Mouse (Mus musculus) kidney, postnatal 0 days (tissue): ENCODE measurements at regions not wholly inside any gene's neighbourhood (a gene's known extent, or its start where the extent isn't known, plus 50 kb on each side); places are given as distances from the start of the nearest gene placed in this dataset.

ENCODE experiments used
- ATAC-seq: fragments of 200-750 bp; cut with Nextera tagmentation; replicated peaks from 2 replicates; pipeline ENCODE4 v1.8.0; 2017; ENCODE audit warnings: low read depth, moderate number of reproducible peaks, moderate TSS enrichment, moderate library complexity; ENCODE audit not compliant: low FRiP score
- DNase-seq: peaks from one replicate; pipeline ENCODE4 v3.0.0-alpha.2; 2016; ENCODE audit warnings: low spot score
- H3K27ac ChIP-seq: fragments of 300-500 bp; sonication (generic); 2 replicates; pipeline ENCODE4 v1.5.1; 2014; ENCODE audit warnings: mild to moderate bottlenecking
- H3K27me3 ChIP-seq: fragments of 300-500 bp; sonication (generic); 2 replicates; pipeline ENCODE4 v1.6.1; 2014; ENCODE audit warnings: low read length, mixed read lengths; ENCODE audit not compliant: insufficient read depth
- H3K36me3 ChIP-seq: fragments of 300-500 bp; sonication (generic); 2 replicates; pipeline ENCODE4 v1.6.1; 2014; ENCODE audit warnings: low read length, mixed read lengths; ENCODE audit not compliant: insufficient read depth
- H3K4me1 ChIP-seq: fragments of 300-500 bp; sonication (generic); replicated peaks from 2 replicates; pipeline ENCODE4 v1.6.1; 2014; ENCODE audit warnings: antibody characterized with exemption, low read length, mixed read lengths; ENCODE audit not compliant: insufficient read depth
- H3K4me2 ChIP-seq: fragments of 300-500 bp; sonication (generic); 2 replicates; pipeline ENCODE4 v1.6.1; 2014; ENCODE audit warnings: mild to moderate bottlenecking, low read length, moderate library complexity, mixed read lengths
- H3K4me3 ChIP-seq: fragments of 300-500 bp; sonication (generic); replicated peaks from 2 replicates; pipeline ENCODE4 v1.5.1; 2014; ENCODE audit warnings: low read depth, low read length
- H3K9ac ChIP-seq: fragments of 300-500 bp; sonication (generic); 2 replicates; pipeline ENCODE4 v1.6.1; 2014; ENCODE audit warnings: low read depth, low read length
- H3K9me3 ChIP-seq: fragments of 300-500 bp; sonication (generic); replicated peaks from 2 replicates; pipeline ENCODE4 v1.6.1; 2016; ENCODE audit warnings: low read length, inconsistent platforms, mixed read lengths
- CTCF ChIP-seq: IDR thresholded peaks from 2 replicates; pipeline ENCODE4 v1.5.1; 2016; ENCODE audit warnings: antibody characterized with exemption, low read depth, mild to moderate bottlenecking, moderate library complexity
- WGBS: fragments of 180-500 bp; shearing (Covaris S2); extraction: QIAGEN DNeasy Blood & Tissue Kit; methylation state at CpG from one replicate; pipeline ENCODE4 v1.1.7; 2014; 5-methylcytosine and 5-hydroxymethylcytosine counted together

DNA sequence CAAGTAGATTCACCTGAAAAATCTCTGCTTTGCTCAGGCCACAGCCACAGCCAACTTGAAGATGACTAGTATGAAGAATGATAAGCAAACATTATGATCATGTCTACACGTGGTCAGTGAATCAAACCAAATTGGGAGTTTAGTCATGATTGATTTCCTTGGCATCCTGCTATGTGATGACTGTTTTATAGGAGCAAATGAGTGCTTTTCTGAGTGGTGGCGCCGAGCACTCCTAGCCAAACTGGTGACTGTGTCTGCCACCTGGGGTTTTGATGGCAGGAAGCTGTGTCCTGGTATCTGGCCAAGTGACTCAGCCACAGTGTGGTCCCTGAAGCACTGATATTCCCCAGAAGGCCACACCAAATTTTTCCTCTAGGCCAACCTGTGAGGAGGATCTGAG lies 152.1 kb upstream of the Pbx1 start:
- H3K9me3 ChIP-seq = no peaks in the 10 kb centered on the region
- H3K4me3 ChIP-seq = no peak overlapping the region
- H3K4me2 ChIP-seq = no peak overlapping the region
- no peak overlapping the region for H3K27ac ChIP-seq
- WGBS = 60% methylated on average over 3 of the region's 3 CpGs
- H3K4me1 ChIP-seq = no peaks in the 10 kb centered on the region
- H3K9ac ChIP-seq = no peak overlapping the region
- DNase-seq (no peak), ATAC-seq (no peak)
- H3K36me3 ChIP-seq = no peaks in the 10 kb centered on the region
- no peak for TF ChIP-seq CTCF
- H3K27me3 ChIP-seq = no peaks in the 10 kb centered on the region

GRCm38 (mm10) chr1:168582434-168582833 lies 150.4 kb upstream of the Pbx1 start:
- ATAC-seq = no peak
- H3K4me1 ChIP-seq = no peaks in the 10 kb centered on the region
- TF ChIP-seq CTCF = no peak
- no peak overlapping the region for H3K9ac ChIP-seq
- no peak overlapping the region for H3K27ac ChIP-seq
- no peaks in the 10 kb centered on the region for H3K27me3 ChIP-seq
- no peaks in the 10 kb centered on the region for H3K36me3 ChIP-seq
- 74% methylated on average over 5 of the region's 5 CpGs for WGBS
- H3K4me3 ChIP-seq = no peak overlapping the region
- H3K9me3 ChIP-seq = no peaks in the 10 kb centered on the region
- no peak for DNase-seq
- no peak overlapping the region for H3K4me2 ChIP-seq

- Histone ChIP-seq H3K4me1 (no peaks in the 10 kb centered on the region), H3K9me3 (no peaks in the 10 kb centered on the region), H3K4me2 (no peak overlapping the region), H3K36me3 (no peaks in the 10 kb centered on the region), H3K9ac (no peak overlapping the region), H3K4me3 (no peak overlapping the region), H3K27me3 (no peaks in the 10 kb centered on the region), H3K27ac (no peak overlapping the region)
- WGBS = 67% methylated on average over 5 of the region's 5 CpGs
- DNase-seq (no peak), ATAC-seq (no peak)
- TF ChIP-seq CTCF = no peak
Observed at GRCm38 (mm10) chr1:168569930-168570515, 138.0 kb upstream of the Pbx1 start.

DNA sequence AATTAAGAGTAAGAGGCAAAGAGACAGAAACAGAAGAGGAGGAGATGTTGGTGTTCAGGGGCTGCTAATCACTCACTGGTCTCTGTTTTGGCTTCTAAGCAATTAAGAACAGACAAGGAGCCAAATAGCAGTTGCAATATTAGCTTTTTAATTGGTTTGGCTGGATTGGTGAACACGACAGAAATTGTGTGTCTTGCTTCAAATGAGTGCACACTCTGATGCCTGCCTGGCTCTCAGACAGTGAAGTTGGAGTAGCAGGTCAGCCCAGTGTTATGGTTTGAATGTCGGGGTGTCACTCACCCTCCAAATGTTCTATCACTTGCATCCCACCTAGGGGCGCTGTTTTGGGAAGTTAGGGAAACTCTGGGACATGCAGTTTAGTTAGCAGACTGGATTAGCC lies 120.3 kb upstream of the Pbx1 start:
- no peaks in the 10 kb centered on the region for H3K4me1 ChIP-seq
- no peak overlapping the region for H3K9ac ChIP-seq
- ATAC-seq (no peak), DNase-seq (no peak)
- H3K4me3 ChIP-seq = no peak overlapping the region
- no peaks in the 10 kb centered on the region for H3K36me3 ChIP-seq
- H3K4me2 ChIP-seq = no peak overlapping the region
- H3K27me3 ChIP-seq = no peaks in the 10 kb centered on the region
- TF ChIP-seq CTCF = no peak
- WGBS = 81% methylated on average over 3 of the region's 3 CpGs
- H3K27ac ChIP-seq = no peak overlapping the region
- H3K9me3 ChIP-seq = no peaks in the 10 kb centered on the region

- DNase-seq (no peak), ATAC-seq (no peak)
Observed at GRCm38 (mm10) chr1:168549807-168550435, 117.9 kb upstream of the Pbx1 start.

DNA sequence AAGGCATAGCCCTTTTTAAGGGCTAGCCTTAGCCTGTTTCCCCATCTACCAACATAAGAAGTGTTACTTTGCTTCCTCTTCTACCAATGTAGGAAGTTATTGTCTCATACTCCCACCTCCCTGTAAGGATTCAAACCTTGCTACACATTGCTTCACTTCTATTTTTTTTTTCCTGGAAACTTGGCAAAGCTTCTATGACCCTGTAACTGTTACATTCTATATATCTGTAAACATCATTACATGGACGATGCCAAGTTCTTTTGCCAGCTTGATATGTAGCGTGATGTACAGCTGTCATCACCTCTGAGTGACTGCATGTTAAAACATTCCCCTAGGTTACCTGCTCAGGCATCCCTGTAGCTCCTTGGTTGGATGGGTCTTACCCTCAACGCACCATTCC lies 114.1 kb upstream of the Pbx1 start:
- no peaks in the 10 kb centered on the region for H3K36me3 ChIP-seq
- H3K4me1 ChIP-seq = no peaks in the 10 kb centered on the region
- no peak overlapping the region for H3K4me3 ChIP-seq
- WGBS = 94% methylated on average over 3 of the region's 3 CpGs
- DNase-seq = no peak
- no peak overlapping the region for H3K27ac ChIP-seq
- no peaks in the 10 kb centered on the region for H3K9me3 ChIP-seq
- no peak overlapping the region for H3K9ac ChIP-seq
- no peaks in the 10 kb centered on the region for H3K27me3 ChIP-seq
- ATAC-seq = no peak
- H3K4me2 ChIP-seq = no peak overlapping the region
- TF ChIP-seq CTCF = no peak

More at GRCm38 (mm10) chr1:168549807-168550435, 117.9 kb upstream of the Pbx1 start:
- Histone ChIP-seq H3K4me2 (no peak overlapping the region), H3K4me3 (no peak overlapping the region), H3K27ac (no peak overlapping the region), H3K9ac (no peak overlapping the region), H3K4me1 (no peaks in the 10 kb centered on the region), H3K27me3 (no peaks in the 10 kb centered on the region), H3K9me3 (no peaks in the 10 kb centered on the region), H3K36me3 (no peaks in the 10 kb centered on the region)
- 68% methylated on average over 7 of the region's 7 CpGs for WGBS
- no peak for TF ChIP-seq CTCF
